Mouse (Mus musculus): Measurements from ENCODE around the gene Arl8a. TPM values are rescaled to one million over a fixed set of nuclear protein-coding genes. Genes with fewer than 3 reads are reported as not detected.
"Not testable (repeated sequence)": the region's sequence is repeated elsewhere in the genome, so short reads cannot be mapped to it uniquely, and the experiment has no call there.

Arl8a gene
- polyA plus RNA-seq, 1 experiment from 2014 or later: 129 TPM

DNA sequence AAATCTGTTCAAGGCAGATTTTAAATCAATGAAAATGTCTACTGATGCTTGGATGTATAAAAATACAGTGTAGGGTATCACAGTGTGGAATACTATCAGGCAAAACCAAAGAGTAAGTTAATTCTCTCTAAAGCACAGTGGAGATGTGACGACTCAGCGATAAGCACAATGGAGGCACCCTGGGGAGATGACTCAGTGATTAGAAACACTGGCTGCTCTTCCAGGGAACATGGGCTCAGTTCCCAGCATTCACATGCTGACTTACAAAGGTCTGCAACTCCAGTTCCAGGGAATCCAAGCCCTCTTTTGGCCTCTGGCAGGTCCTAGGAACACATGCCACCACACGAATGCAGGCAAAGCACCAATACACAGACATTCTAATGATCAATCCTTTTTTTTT, 41.6 kb downstream of the Arl8a start:
- Histone ChIP-seq H3K4me3 (no peak overlapping the region), H3K36me3 (no peaks in the 10 kb centered on the region), H3K9me3 (no peaks in the 10 kb centered on the region), H3K27ac (replicated peaks) (no peak overlapping the region), H3K27me3 (no peaks in the 10 kb centered on the region), H3K4me1 (0 out of 2 replicates have a peak, but pooled peaks cover 2% of the 10 kb centered on the region), H3K9ac (replicated peaks) (no peak overlapping the region), H3K4me2 (replicated peaks) (no peak overlapping the region)
- 14% methylated on average over 3 of the region's 3 CpGs for WGBS
- no peak for ATAC-seq (ENCODE audit: low FRiP score, low read depth)

- no peak overlapping the region for H3K9ac ChIP-seq (replicated peaks)
- 93% methylated on average over 4 of the region's 4 CpGs for WGBS
- no peak for ATAC-seq (ENCODE audit: low FRiP score, low read depth)
- H3K27ac ChIP-seq (replicated peaks): no peak overlapping the region
- H3K4me1 ChIP-seq: 0 out of 2 replicates have a peak, but pooled peaks cover 2% of the 10 kb centered on the region
- no peaks in the 10 kb centered on the region for H3K27me3 ChIP-seq
- H3K4me2 ChIP-seq (replicated peaks): no peak overlapping the region
- no peaks in the 10 kb centered on the region for H3K9me3 ChIP-seq
- no peak overlapping the region for H3K4me3 ChIP-seq
- no peaks in the 10 kb centered on the region for H3K36me3 ChIP-seq
These were observed 42.6 kb downstream of the Arl8a start for GRCm38 (mm10) chr1:135189186-135189585.

DNA sequence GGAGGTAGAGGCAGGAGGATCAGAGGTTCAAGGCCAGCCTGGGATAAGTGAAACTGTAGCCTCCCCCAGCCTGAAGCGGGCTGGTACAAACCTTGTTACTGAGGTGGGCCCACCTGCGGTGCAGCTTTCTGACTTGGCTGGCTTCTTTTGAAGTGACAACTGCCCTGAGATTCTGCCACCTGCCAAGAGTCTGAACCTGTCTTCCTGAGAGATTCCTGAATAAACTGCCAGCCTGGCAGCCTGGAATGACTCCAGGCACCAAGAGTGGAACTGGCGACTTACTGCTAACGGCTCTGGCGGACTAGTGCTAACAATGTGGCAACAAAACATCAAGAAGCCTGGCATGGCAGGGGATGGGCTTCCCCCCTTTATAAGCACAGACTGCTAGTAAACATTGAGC, 47.7 kb downstream of the Arl8a start:
- not testable (repeated sequence) for H3K9ac ChIP-seq (replicated peaks); H3K4me1 ChIP-seq; H3K4me3 ChIP-seq; ATAC-seq (ENCODE audit: low FRiP score, low read depth); H3K27me3 ChIP-seq; H3K4me2 ChIP-seq (replicated peaks); H3K36me3 ChIP-seq; H3K9me3 ChIP-seq; H3K27ac ChIP-seq (replicated peaks)
- WGBS: 82% methylated on average over 5 of the region's 5 CpGs

- 93% methylated on average over 6 of the region's 6 CpGs for WGBS
- Histone ChIP-seq H3K4me3 (no peak overlapping the region), H3K9me3 (no peaks in the 10 kb centered on the region), H3K4me2 (replicated peaks) (no peak overlapping the region), H3K36me3 (no peaks in the 10 kb centered on the region), H3K9ac (replicated peaks) (no peak overlapping the region), H3K27me3 (no peaks in the 10 kb centered on the region), H3K4me1 (peaks cover 15% of the 10 kb centered on the region), H3K27ac (replicated peaks) (no peak overlapping the region)
- no peak for ATAC-seq (ENCODE audit: low FRiP score, low read depth)
These were observed 49.4 kb downstream of the Arl8a start for GRCm38 (mm10) chr1:135195907-135196440.

DNA sequence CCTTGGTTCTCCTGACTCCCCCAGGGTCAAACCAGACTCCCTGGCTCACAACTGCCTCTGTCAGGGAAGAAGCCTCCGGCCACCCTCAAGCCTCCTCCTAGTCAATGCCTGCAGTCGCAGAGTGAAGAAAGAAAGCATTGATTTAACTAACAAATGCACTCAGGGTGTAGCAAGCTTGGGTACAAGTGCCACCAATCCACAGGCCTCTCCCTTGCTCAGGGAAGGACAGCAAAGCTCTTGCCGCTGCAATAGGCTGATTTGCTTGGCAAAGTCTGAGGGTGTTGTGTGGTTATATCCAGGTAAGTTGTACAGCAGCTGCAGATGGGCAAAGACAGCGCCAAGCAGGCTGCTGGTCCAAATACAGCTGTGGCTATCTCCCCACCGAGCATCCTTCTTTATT, 51.8 kb downstream of the Arl8a start:
- Histone ChIP-seq H3K4me1 (peaks cover 15% of the 10 kb centered on the region), H3K36me3 (no peaks in the 10 kb centered on the region), H3K4me2 (replicated peaks) (peak overlapping the region; percentile 49), H3K9ac (replicated peaks) (no peak overlapping the region), H3K27ac (replicated peaks) (0 out of 2 replicates have a peak overlapping the region, but pooled peaks have one; percentile 3), H3K4me3 (no peak overlapping the region), H3K9me3 (no peaks in the 10 kb centered on the region), H3K27me3 (no peaks in the 10 kb centered on the region)
- 22% methylated on average over 5 of the region's 5 CpGs for whole genome bisulfite sequencing
- no peak for ATAC-seq (ENCODE audit: low FRiP score, low read depth)

GRCm38 (mm10) chr1:135199014-135199819, 52.6 kb downstream of the Arl8a start:
- Histone ChIP-seq H3K27ac (replicated peaks) (peak overlapping the region; percentile 52), H3K27me3 (no peaks in the 10 kb centered on the region), H3K4me3 (peak overlapping the region; percentile 22; the same call in 1 of the 2 replicates), H3K36me3 (no peaks in the 10 kb centered on the region), H3K4me2 (replicated peaks) (peak overlapping the region; percentile 49), H3K9ac (replicated peaks) (no peak overlapping the region), H3K4me1 (peaks cover 17% of the 10 kb centered on the region), H3K9me3 (no peaks in the 10 kb centered on the region)
- 2% methylated on average over 21 of the region's 21 CpGs for WGBS
- peak; percentile 75 for ATAC-seq (ENCODE audit: low FRiP score, low read depth)

- WGBS: 83% methylated on average over 4 of the region's 4 CpGs
- H3K9ac ChIP-seq (replicated peaks): no peak overlapping the region
- peaks cover 25% of the 10 kb centered on the region for H3K4me1 ChIP-seq
- no peak overlapping the region for H3K27ac ChIP-seq (replicated peaks)
- H3K4me2 ChIP-seq (replicated peaks): no peak overlapping the region
- no peaks in the 10 kb centered on the region for H3K27me3 ChIP-seq
- H3K9me3 ChIP-seq: no peaks in the 10 kb centered on the region
- no peaks in the 10 kb centered on the region for H3K36me3 ChIP-seq
- no peak overlapping the region for H3K4me3 ChIP-seq
- no peak for ATAC-seq (ENCODE audit: low FRiP score, low read depth)
These were observed 53.8 kb downstream of the Arl8a start for GRCm38 (mm10) chr1:135200400-135200799.

- ATAC-seq (ENCODE audit: low FRiP score, low read depth): no peak
- Histone ChIP-seq H3K36me3 (no peaks in the 10 kb centered on the region), H3K9me3 (no peaks in the 10 kb centered on the region), H3K9ac (replicated peaks) (no peak overlapping the region), H3K27ac (replicated peaks) (no peak overlapping the region), H3K27me3 (no peaks in the 10 kb centered on the region), H3K4me1 (peaks cover 14% of the 10 kb centered on the region), H3K4me3 (no peak overlapping the region), H3K4me2 (replicated peaks) (no peak overlapping the region)
- 33% methylated on average over 12 of the region's 12 CpGs for WGBS
These were observed 57.8 kb downstream of the Arl8a start for GRCm38 (mm10) chr1:135204196-135205126.

GRCm38 (mm10) chr1:135205257-135205656, 58.6 kb downstream of the Arl8a start:
- Histone ChIP-seq H3K9me3 (no peaks in the 10 kb centered on the region), H3K9ac (replicated peaks) (no peak overlapping the region), H3K4me1 (0 out of 2 replicates have a peak, but pooled peaks cover 10% of the 10 kb centered on the region), H3K27me3 (no peaks in the 10 kb centered on the region), H3K4me3 (no peak overlapping the region), H3K36me3 (no peaks in the 10 kb centered on the region), H3K4me2 (replicated peaks) (no peak overlapping the region), H3K27ac (replicated peaks) (0 out of 2 replicates have a peak overlapping the region, but pooled peaks have one; percentile 20)
- no peak for ATAC-seq (ENCODE audit: low FRiP score, low read depth)
- WGBS: 61% methylated on average over 4 of the region's 4 CpGs
